Mouse (Mus musculus) lung, embryonic 15.5 days (tissue): ENCODE measurements around the gene Shc3. TPM values are rescaled to one million over a fixed set of nuclear protein-coding genes. Genes with fewer than 3 reads are reported as not detected.

Source experiments
- ATAC-seq: fragments of 200-750 bp; cut with Nextera tagmentation; 2 replicates; pipeline ENCODE4 v1.8.0; 2017; ENCODE audit warnings: moderate number of reproducible peaks, borderline replicate concordance; ENCODE audit not compliant: low FRiP score, low TSS enrichment; ENCODE audit errors: extremely low read depth
- H3K27ac ChIP-seq: fragments of 300-500 bp; sonication (generic); 2 replicates; pipeline ENCODE4 v1.5.1; 2015; ENCODE audit warnings: moderate library complexity, mild to moderate bottlenecking, inconsistent platforms
- H3K27me3 ChIP-seq: fragments of 300-500 bp; sonication (generic); 2 replicates; pipeline ENCODE4 v1.6.1; 2015; ENCODE audit warnings: inconsistent platforms
- H3K36me3 ChIP-seq: fragments of 300-500 bp; sonication (generic); 2 replicates; pipeline ENCODE4 v1.6.1; 2015; ENCODE audit warnings: inconsistent platforms
- H3K4me1 ChIP-seq: fragments of 300-500 bp; sonication (generic); 2 replicates; pipeline ENCODE4 v1.6.1; 2015; ENCODE audit warnings: inconsistent platforms
- H3K4me2 ChIP-seq: fragments of 300-500 bp; sonication (generic); 2 replicates; pipeline ENCODE4 v1.6.1; 2015; ENCODE audit warnings: inconsistent platforms, mild to moderate bottlenecking, moderate library complexity
- H3K4me3 ChIP-seq: fragments of 300-500 bp; sonication (generic); 2 replicates; pipeline ENCODE4 v1.5.1; 2015; ENCODE audit warnings: mild to moderate bottlenecking, inconsistent platforms
- H3K9ac ChIP-seq: fragments of 300-500 bp; sonication (generic); 2 replicates; pipeline ENCODE4 v1.6.1; 2015; ENCODE audit warnings: inconsistent platforms
- H3K9me3 ChIP-seq: fragments of 300-500 bp; sonication (generic); 2 replicates; pipeline ENCODE4 v1.6.1; 2016; ENCODE audit warnings: inconsistent platforms
- WGBS: fragments of 180-500 bp; shearing (Covaris S2); methylation state at CpG from one replicate; pipeline ENCODE4 v1.1.7; 2015; 5-methylcytosine and 5-hydroxymethylcytosine counted together
- polyA plus RNA-seq: library from polyadenylated mRNA; unstranded; fragments of >200 nt; fragmentation: Nextera tagmentation; extraction: Ambion mirVana; gene quantifications from 2 replicates; pipeline ENCODE4 v1.2.1, GENCODE M21; 2015

Gene Shc3
- polyA plus RNA-seq, 1 experiment from 2014 or later, result 0.25 TPM

GRCm38 (mm10) chr13:51433371-51433770, 135.8 kb downstream of the Shc3 start:
- H3K27me3 ChIP-seq, result no peaks in the 10 kb centered on the region
- 50% methylated on average over 3 of the region's 3 CpGs for WGBS
- no peaks in the 10 kb centered on the region for H3K9me3 ChIP-seq
- H3K4me1 ChIP-seq, result no peaks in the 10 kb centered on the region
- no peaks in the 10 kb centered on the region for H3K36me3 ChIP-seq
- H3K9ac ChIP-seq, result no peak overlapping the region
- H3K4me2 ChIP-seq, result no peak overlapping the region
- H3K4me3 ChIP-seq, result no peak overlapping the region
- ATAC-seq, result no peak
- no peak overlapping the region for H3K27ac ChIP-seq

- peaks cover 20% of the 10 kb centered on the region; the same call in 1 of the 2 replicates for H3K36me3 ChIP-seq
- H3K4me3 ChIP-seq, result no peak overlapping the region
- no peaks in the 10 kb centered on the region for H3K4me1 ChIP-seq
- no peak overlapping the region for H3K27ac ChIP-seq
- 72% methylated on average over 4 of the region's 4 CpGs for WGBS
- H3K9me3 ChIP-seq, result no peaks in the 10 kb centered on the region
- no peak for ATAC-seq
- no peaks in the 10 kb centered on the region for H3K27me3 ChIP-seq
- H3K9ac ChIP-seq, result no peak overlapping the region
- H3K4me2 ChIP-seq, result no peak overlapping the region
These were observed 143.4 kb downstream of the Shc3 start for GRCm38 (mm10) chr13:51425662-51426443.

DNA sequence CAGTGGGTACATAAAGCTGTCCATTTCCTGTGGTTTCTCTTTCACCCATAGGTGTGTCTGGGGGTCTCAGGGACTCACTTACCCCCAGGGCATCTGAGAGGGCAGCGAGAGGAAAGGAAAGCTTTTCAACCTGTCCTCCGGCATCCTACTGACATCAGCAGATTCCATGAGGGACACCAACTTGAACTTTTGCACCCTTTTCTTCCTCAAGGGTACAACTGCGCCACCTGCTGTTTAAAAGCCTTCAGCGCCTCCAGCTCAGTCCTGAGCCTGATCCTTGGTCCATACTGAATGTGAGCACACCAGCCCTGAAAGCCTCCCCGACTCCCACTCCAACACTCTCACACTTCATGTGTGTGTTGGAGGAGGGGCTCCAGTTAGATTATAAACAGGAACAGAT, 144.6 kb downstream of the Shc3 start:
- WGBS, result 13% methylated on average over 5 of the region's 5 CpGs
- Histone ChIP-seq H3K4me2 (no peak overlapping the region), H3K9me3 (no peaks in the 10 kb centered on the region), H3K27ac (no peak overlapping the region), H3K36me3 (peaks cover 30% of the 10 kb centered on the region; the same call in 1 of the 2 replicates), H3K9ac (no peak overlapping the region), H3K4me3 (no peak overlapping the region), H3K4me1 (no peaks in the 10 kb centered on the region), H3K27me3 (no peaks in the 10 kb centered on the region)
- ATAC-seq, result 0 out of 2 replicates have a peak, but pooled peaks have one; percentile 32

GRCm38 (mm10) chr13:51423647-51424046, 145.6 kb downstream of the Shc3 start:
- Histone ChIP-seq H3K9ac (no peak overlapping the region), H3K4me2 (no peak overlapping the region), H3K4me1 (no peaks in the 10 kb centered on the region; the same call in 1 of the 2 replicates), H3K27me3 (no peaks in the 10 kb centered on the region), H3K4me3 (no peak overlapping the region), H3K9me3 (no peaks in the 10 kb centered on the region), H3K27ac (no peak overlapping the region), H3K36me3 (peaks cover 38% of the 10 kb centered on the region)
- ATAC-seq, result no peak
- 64% methylated on average over 9 of the region's 9 CpGs for WGBS

DNA sequence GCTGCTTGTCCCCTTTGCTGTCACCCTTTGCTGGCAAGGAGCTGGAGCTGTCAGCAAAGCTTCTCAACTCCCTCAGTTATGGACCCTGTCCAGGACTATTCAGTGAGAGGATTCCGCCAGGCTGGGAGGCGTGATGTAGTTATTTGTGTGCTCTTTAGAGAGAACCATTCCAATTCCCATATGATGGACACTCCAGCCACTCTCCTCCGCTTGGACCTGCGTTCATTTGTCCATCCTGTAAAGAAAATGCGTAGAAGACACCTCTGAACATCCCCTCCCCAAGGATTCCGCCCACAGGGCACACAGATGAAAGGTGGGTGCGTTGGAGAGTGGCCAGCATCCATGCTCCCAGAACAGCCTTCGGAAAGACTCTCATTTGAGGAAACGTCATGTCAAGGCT, 148.4 kb downstream of the Shc3 start:
- Histone ChIP-seq H3K9me3 (no peaks in the 10 kb centered on the region), H3K27ac (no peak overlapping the region), H3K27me3 (no peaks in the 10 kb centered on the region), H3K4me2 (no peak overlapping the region), H3K4me1 (peaks cover 26% of the 10 kb centered on the region), H3K4me3 (no peak overlapping the region), H3K9ac (no peak overlapping the region), H3K36me3 (peaks cover 39% of the 10 kb centered on the region)
- no peak for ATAC-seq
- 74% methylated on average over 9 of the region's 9 CpGs for WGBS

- Histone ChIP-seq H3K36me3 (peaks cover 50% of the 10 kb centered on the region), H3K4me2 (no peak overlapping the region), H3K27ac (no peak overlapping the region), H3K4me3 (no peak overlapping the region), H3K9ac (no peak overlapping the region), H3K9me3 (no peaks in the 10 kb centered on the region), H3K4me1 (peaks cover 30% of the 10 kb centered on the region), H3K27me3 (no peaks in the 10 kb centered on the region)
- WGBS, result 88% methylated on average over 15 of the region's 15 CpGs
- no peak for ATAC-seq
These were observed 149.7 kb downstream of the Shc3 start for GRCm38 (mm10) chr13:51419501-51419900.

DNA sequence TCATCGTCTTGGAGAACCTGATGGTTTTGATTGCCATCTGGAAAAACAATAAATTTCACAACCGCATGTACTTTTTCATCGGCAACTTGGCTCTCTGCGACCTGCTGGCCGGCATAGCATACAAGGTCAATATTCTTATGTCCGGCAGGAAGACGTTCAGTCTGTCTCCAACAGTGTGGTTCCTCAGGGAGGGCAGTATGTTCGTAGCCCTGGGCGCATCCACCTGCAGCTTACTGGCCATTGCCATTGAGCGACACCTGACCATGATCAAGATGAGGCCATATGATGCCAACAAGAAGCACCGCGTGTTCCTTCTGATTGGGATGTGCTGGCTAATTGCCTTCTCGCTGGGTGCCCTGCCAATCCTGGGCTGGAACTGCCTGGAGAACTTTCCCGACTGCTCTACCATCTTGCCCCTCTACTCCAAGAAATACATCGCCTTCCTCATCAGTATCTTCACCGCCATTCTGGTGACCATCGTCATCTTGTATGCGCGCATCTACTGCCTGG, 150.2 kb downstream of the Shc3 start:
- Histone ChIP-seq H3K27ac (no peak overlapping the region), H3K27me3 (no peaks in the 10 kb centered on the region), H3K4me3 (no peak overlapping the region), H3K9me3 (no peaks in the 10 kb centered on the region), H3K4me1 (peaks cover 30% of the 10 kb centered on the region), H3K9ac (no peak overlapping the region), H3K4me2 (peak overlapping the region; percentile 34; the same call in 1 of the 2 replicates), H3K36me3 (peaks cover 51% of the 10 kb centered on the region)
- WGBS, result 72% methylated on average over 19 of the region's 19 CpGs
- ATAC-seq, result no peak

DNA sequence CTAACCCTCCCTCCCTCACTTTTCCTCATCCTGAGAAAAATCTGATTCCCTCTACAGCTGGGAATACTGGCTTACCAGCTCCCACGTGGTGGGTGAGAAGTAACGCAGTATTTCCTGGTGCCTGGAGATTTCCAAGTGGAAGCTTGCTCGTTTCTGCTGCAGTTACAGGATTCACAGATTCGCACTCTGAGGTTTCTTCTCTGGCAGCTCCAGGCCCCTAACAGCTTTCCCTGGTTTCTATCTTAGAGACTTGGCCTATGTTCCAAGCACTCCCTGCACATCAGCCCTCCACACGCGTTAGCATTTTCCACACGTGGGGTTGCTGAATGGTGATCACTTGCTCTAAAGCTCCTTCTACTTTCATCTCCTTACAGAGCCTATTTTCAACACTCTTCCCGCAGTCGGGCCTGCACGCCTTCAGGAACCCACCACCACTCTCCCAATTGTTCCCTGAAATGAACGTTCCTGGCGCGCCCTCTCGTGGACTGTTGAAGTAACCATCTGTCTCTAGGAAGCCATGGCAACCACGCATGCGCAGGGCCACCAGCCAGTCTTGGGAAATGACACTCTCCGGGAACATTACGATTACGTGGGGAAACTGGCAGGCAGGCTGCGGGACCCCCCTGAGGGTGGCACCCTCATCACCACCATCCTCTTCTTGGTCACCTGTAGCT, 150.8 kb downstream of the Shc3 start:
- H3K4me1 ChIP-seq, result peaks cover 32% of the 10 kb centered on the region
- peak overlapping the region; percentile 25; the same call in 1 of the 2 replicates for H3K9ac ChIP-seq
- peaks cover 51% of the 10 kb centered on the region for H3K36me3 ChIP-seq
- no peak overlapping the region for H3K4me3 ChIP-seq
- H3K27ac ChIP-seq, result peak overlapping the region; percentile 48
- H3K27me3 ChIP-seq, result no peaks in the 10 kb centered on the region
- 4% methylated on average over 20 of the region's 20 CpGs for WGBS
- H3K9me3 ChIP-seq, result no peaks in the 10 kb centered on the region
- ATAC-seq, result peak; percentile 56; the same call in 1 of the 2 replicates
- peak overlapping the region; percentile 34 for H3K4me2 ChIP-seq

GRCm38 (mm10) chr13:51417796-51418195, 151.4 kb downstream of the Shc3 start:
- Histone ChIP-seq H3K9me3 (no peaks in the 10 kb centered on the region), H3K27ac (peak overlapping the region; percentile 48), H3K27me3 (no peaks in the 10 kb centered on the region), H3K4me3 (no peak overlapping the region), H3K36me3 (peaks cover 47% of the 10 kb centered on the region), H3K4me1 (peaks cover 38% of the 10 kb centered on the region), H3K4me2 (peak overlapping the region; percentile 32; the same call in 1 of the 2 replicates), H3K9ac (peak overlapping the region; percentile 25)
- no peak for ATAC-seq
- WGBS, result 39% methylated on average over 6 of the region's 6 CpGs

DNA sequence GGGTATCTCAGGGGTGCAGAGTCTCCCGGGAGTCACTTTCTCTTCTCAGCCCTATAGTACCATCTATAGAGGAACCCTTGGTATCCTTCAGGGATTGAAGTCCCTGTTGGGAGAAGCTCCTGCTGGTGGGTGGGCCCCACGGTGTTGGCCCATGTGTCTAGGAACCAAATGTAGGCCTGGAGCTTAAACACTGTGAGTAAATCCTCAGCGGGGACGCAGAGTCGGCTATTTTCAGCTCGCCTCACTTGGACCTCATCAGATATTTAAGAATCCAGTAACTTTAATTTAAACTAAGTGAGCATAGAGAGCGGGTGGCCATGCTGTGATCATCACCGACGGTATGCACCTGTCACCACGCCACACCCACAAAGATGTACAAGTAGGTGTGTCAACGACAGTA, 152.5 kb downstream of the Shc3 start:
- H3K9ac ChIP-seq, result no peak overlapping the region
- 59% methylated on average over 11 of the region's 11 CpGs for WGBS
- H3K36me3 ChIP-seq, result peaks cover 43% of the 10 kb centered on the region

GRCm38 (mm10) chr13:51413461-51413860, 155.8 kb downstream of the Shc3 start:
- Histone ChIP-seq H3K4me3 (no peak overlapping the region), H3K4me1 (peaks cover 43% of the 10 kb centered on the region), H3K9ac (no peak overlapping the region), H3K9me3 (no peaks in the 10 kb centered on the region), H3K27me3 (no peaks in the 10 kb centered on the region), H3K36me3 (peaks cover 15% of the 10 kb centered on the region), H3K4me2 (peak overlapping the region; percentile 70), H3K27ac (no peak overlapping the region)
- WGBS, result 53% methylated on average over 3 of the region's 3 CpGs
- ATAC-seq, result no peak

More for the DNA sequence above, 152.5 kb downstream of the Shc3 start:
- Histone ChIP-seq H3K4me1 (peaks cover 43% of the 10 kb centered on the region), H3K4me3 (no peak overlapping the region), H3K9me3 (no peaks in the 10 kb centered on the region), H3K4me2 (no peak overlapping the region), H3K27ac (no peak overlapping the region), H3K27me3 (no peaks in the 10 kb centered on the region)
- no peak for ATAC-seq
